In genomic region chr6:136941051-136942021, GRCm38 (mm10) we compare ENCODE assay signal across 8 mouse cellular contexts. TPM values are rescaled to one million over a fixed set of nuclear protein-coding genes. Genes with fewer than 3 reads are reported as not detected.
A peak's percentile ranks its signal among the peaks of the same experiment; 100 is the strongest.
DNase-seq lines count a peak whose midpoint lies in the region; ATAC-seq lines count a peak whose summit lies in the region.

Gene Arhgdib, minus strand, starts transcription at chr6:136941899.

- ATAC-seq in forebrain, embryonic 12.5 days (ENCODE audit: low FRiP score), result no peak
- ATAC-seq in hindbrain, embryonic 12.5 days (ENCODE audit: low FRiP score), result no peak
- no peak for ATAC-seq in midbrain, embryonic 16.5 days

- H3K27ac ChIP-seq in forebrain, embryonic 12.5 days, result peak within 1 kb of the TSS; percentile 25; the same call in 1 of the 2 replicates
- H3K27ac ChIP-seq in hindbrain, embryonic 12.5 days, result peak within 1 kb of the TSS; percentile 48
- peak within 1 kb of the TSS; percentile 81 for H3K27ac ChIP-seq in limb, embryonic 10.5 days
- H3K27ac ChIP-seq in midbrain, embryonic 16.5 days (ENCODE audit: low read length), result no peak within 1 kb of the TSS

- no peak within 1 kb of the TSS for H3K4me3 ChIP-seq in forebrain, embryonic 12.5 days (replicated peaks)
- no peak within 1 kb of the TSS for H3K4me3 ChIP-seq in hindbrain, embryonic 12.5 days
- peak within 1 kb of the TSS; percentile 27; the same call in 1 of the 2 replicates for H3K4me3 ChIP-seq in limb, embryonic 10.5 days
- H3K4me3 ChIP-seq in midbrain, embryonic 16.5 days (ENCODE audit: low read depth, low read length), result no peak within 1 kb of the TSS

- H3K9ac ChIP-seq in forebrain, embryonic 12.5 days, result no peak within 1 kb of the TSS
- H3K9ac ChIP-seq in hindbrain, embryonic 12.5 days, result no peak within 1 kb of the TSS
- no peak within 1 kb of the TSS for H3K9ac ChIP-seq in midbrain, embryonic 16.5 days (ENCODE audit: low read depth, low read length)

- H3K9me3 ChIP-seq in forebrain, embryonic 12.5 days, result no peaks in the 10 kb centered on the region
- H3K9me3 ChIP-seq in hindbrain, embryonic 12.5 days (replicated peaks), result no peaks in the 10 kb centered on the region
- H3K9me3 ChIP-seq in limb, embryonic 10.5 days (replicated peaks), result no peaks in the 10 kb centered on the region
- H3K9me3 ChIP-seq in midbrain, embryonic 16.5 days (replicated peaks; ENCODE audit: control insufficient read depth, low read length, poor library complexity, severe bottlenecking), result no peaks in the 10 kb centered on the region

- no peaks in the 10 kb centered on the region for H3K4me1 ChIP-seq in forebrain, embryonic 12.5 days
- 0 out of 2 replicates have a peak, but pooled peaks cover 2% of the 10 kb centered on the region for H3K4me1 ChIP-seq in hindbrain, embryonic 12.5 days
- H3K4me1 ChIP-seq in limb, embryonic 10.5 days, result peaks cover 44% of the 10 kb centered on the region
- H3K4me1 ChIP-seq in midbrain, embryonic 16.5 days (ENCODE audit: control insufficient read depth, insufficient read depth, low read length), result no peaks in the 10 kb centered on the region

- H3K27me3 ChIP-seq in forebrain, embryonic 12.5 days, result no peaks in the 10 kb centered on the region
- no peaks in the 10 kb centered on the region for H3K27me3 ChIP-seq in hindbrain, embryonic 12.5 days
- no peaks in the 10 kb centered on the region for H3K27me3 ChIP-seq in limb, embryonic 10.5 days (ENCODE audit: low read depth, poor library complexity, severe bottlenecking)
- no peaks in the 10 kb centered on the region for H3K27me3 ChIP-seq in midbrain, embryonic 16.5 days (ENCODE audit: control insufficient read depth, insufficient read depth, low read depth, low read length)

- H3K36me3 ChIP-seq in forebrain, embryonic 12.5 days (replicated peaks), result no peaks in the 10 kb centered on the region
- no peaks in the 10 kb centered on the region for H3K36me3 ChIP-seq in hindbrain, embryonic 12.5 days
- no peaks in the 10 kb centered on the region for H3K36me3 ChIP-seq in limb, embryonic 10.5 days
- no peaks in the 10 kb centered on the region for H3K36me3 ChIP-seq in midbrain, embryonic 16.5 days (ENCODE audit: control insufficient read depth, insufficient read depth, low read length)

- 61% methylated on average over 12 of the region's 12 CpGs for WGBS in forebrain, embryonic 12.5 days
- 57% methylated on average over 12 of the region's 12 CpGs for WGBS in hindbrain, embryonic 12.5 days
- WGBS in limb, embryonic 10.5 days, result 43% methylated on average over 12 of the region's 12 CpGs
- 61% methylated on average over 12 of the region's 12 CpGs for WGBS in midbrain, embryonic 16.5 days

- DNase-seq in layer of hippocampus, adult 18-20 months (ENCODE audit: low spot score in 2 of 2), result no peak
- no peak for DNase-seq in layer of hippocampus, adult 9-11 months
- peak; percentile 51 for DNase-seq in ZHBTc4 (ENCODE audit: low read depth, low spot score)
- DNase-seq in limb, embryonic 10.5 days (ENCODE audit: low spot score), result no peak
- DNase-seq in thymus, postnatal 4 days, result peak; percentile 71

- H3K4me2 ChIP-seq in forebrain, embryonic 12.5 days, result no peak within 1 kb of the TSS
- H3K4me2 ChIP-seq in hindbrain, embryonic 12.5 days (replicated peaks), result 0 out of 2 replicates have a peak within 1 kb of the TSS, but pooled peaks have one; percentile 8
- no peak within 1 kb of the TSS for H3K4me2 ChIP-seq in midbrain, embryonic 16.5 days (ENCODE audit: low read length)

RNA-seq across cellular contexts. Expression of gene Arhgdib, which starts in this region (rescaled TPM):
- total RNA-seq in layer of hippocampus, adult 18-20 months (2021), result 10 to 100 TPM; 10.4 to 11.7 TPM
- 18.6 and 22.9 TPM in 2 replicates for polyA plus RNA-seq in forebrain, embryonic 12.5 days (2016; fragmentation: Nextera tagmentation; extraction: Ambion mirVana)
- polyA plus RNA-seq in hindbrain, embryonic 12.5 days (2016; fragmentation: Nextera tagmentation; extraction: Ambion mirVana), result 27.7 and 29.0 TPM in 2 replicates
- 30.2 and 32.5 TPM in 2 replicates for polyA plus RNA-seq in limb, embryonic 10.5 days (2016; fragmentation: Nextera tagmentation; extraction: Ambion mirVana)
- polyA plus RNA-seq in midbrain, embryonic 16.5 days (2015; fragmentation: Nextera tagmentation; extraction: Ambion mirVana), result 11.9 and 12.7 TPM in 2 replicates

Comparison
In these comparisons a context has a peak if more than half of its experiments do, and no peak if none do; other contexts are left out.
1. DNase-seq: peak in ZHBTc4 (single experiment) and thymus, postnatal 4 days (single experiment); none in layer of hippocampus, adult 18-20 months (0 of 2), layer of hippocampus, adult 9-11 months (single experiment) and limb, embryonic 10.5 days (single experiment).